Mouse (Mus musculus) kidney, embryonic 16.5 days (tissue): ENCODE data around the gene Cnih1. TPM values are rescaled to one million over a fixed set of nuclear protein-coding genes. Genes with fewer than 3 reads are reported as not detected.

Experiments used
- ATAC-seq: fragments of 200-750 bp; cut with Nextera tagmentation; 2 replicates; pipeline ENCODE4 v1.8.0; 2017; ENCODE audit warnings: moderate TSS enrichment; ENCODE audit not compliant: low FRiP score, low TSS enrichment
- H3K27ac ChIP-seq: fragments of 300-500 bp; sonication (generic); 2 replicates; pipeline ENCODE4 v1.5.1; 2014; ENCODE audit warnings: low read length
- H3K27me3 ChIP-seq: fragments of 300-500 bp; sonication (generic); 2 replicates; pipeline ENCODE4 v1.6.1; 2014; ENCODE audit warnings: low read length, control low read depth, mixed read lengths; ENCODE audit not compliant: insufficient read depth
- H3K36me3 ChIP-seq: fragments of 300-500 bp; sonication (generic); 2 replicates; pipeline ENCODE4 v1.6.1; 2014; ENCODE audit warnings: low read length, control low read depth, mixed read lengths; ENCODE audit not compliant: insufficient read depth
- H3K4me1 ChIP-seq: fragments of 300-500 bp; sonication (generic); 2 replicates; pipeline ENCODE4 v1.6.1; 2014; ENCODE audit warnings: low read length, control low read depth, mixed read lengths; ENCODE audit not compliant: insufficient read depth
- H3K4me2 ChIP-seq: fragments of 300-500 bp; sonication (generic); replicated peaks from 2 replicates; pipeline ENCODE4 v1.6.1; 2014; ENCODE audit warnings: low read depth, low read length
- H3K4me3 ChIP-seq: fragments of 300-500 bp; sonication (generic); 2 replicates; pipeline ENCODE4 v1.5.1; 2014; ENCODE audit warnings: mild to moderate bottlenecking, low read length
- H3K9ac ChIP-seq: fragments of 300-500 bp; sonication (generic); replicated peaks from 2 replicates; pipeline ENCODE4 v1.6.1; 2014; ENCODE audit warnings: low read length
- H3K9me3 ChIP-seq: fragments of 300-500 bp; sonication (generic); 2 replicates; pipeline ENCODE4 v1.6.1; 2016; ENCODE audit warnings: low read length, control low read depth
- WGBS: fragments of 180-500 bp; shearing (Covaris S2); extraction: QIAGEN DNeasy Blood & Tissue Kit; methylation state at CpG from one replicate; pipeline ENCODE4 v1.1.7; 2014; 5-methylcytosine and 5-hydroxymethylcytosine counted together
- polyA plus RNA-seq: library from polyadenylated mRNA; unstranded; fragments of >200 nt; fragmentation: Nextera tagmentation; extraction: Ambion mirVana; gene quantifications from 2 replicates; pipeline ENCODE4 v1.2.1, GENCODE M21; 2015

The Cnih1 gene
- polyA plus RNA-seq, 1 experiment from 2014 or later = 184 TPM

GRCm38 (mm10) chr14:46790723-46791122, 2.5 kb upstream of the Cnih1 start:
- no peak overlapping the region for H3K9ac ChIP-seq
- no peaks in the 10 kb centered on the region for H3K36me3 ChIP-seq
- no peak overlapping the region for H3K4me3 ChIP-seq
- no peak overlapping the region for H3K27ac ChIP-seq
- no peaks in the 10 kb centered on the region for H3K9me3 ChIP-seq
- peaks cover 14% of the 10 kb centered on the region for H3K4me1 ChIP-seq
- no peaks in the 10 kb centered on the region for H3K27me3 ChIP-seq
- H3K4me2 ChIP-seq = no peak overlapping the region
- WGBS = 86% methylated on average over 6 of the region's 6 CpGs
- ATAC-seq = no peak

DNA sequence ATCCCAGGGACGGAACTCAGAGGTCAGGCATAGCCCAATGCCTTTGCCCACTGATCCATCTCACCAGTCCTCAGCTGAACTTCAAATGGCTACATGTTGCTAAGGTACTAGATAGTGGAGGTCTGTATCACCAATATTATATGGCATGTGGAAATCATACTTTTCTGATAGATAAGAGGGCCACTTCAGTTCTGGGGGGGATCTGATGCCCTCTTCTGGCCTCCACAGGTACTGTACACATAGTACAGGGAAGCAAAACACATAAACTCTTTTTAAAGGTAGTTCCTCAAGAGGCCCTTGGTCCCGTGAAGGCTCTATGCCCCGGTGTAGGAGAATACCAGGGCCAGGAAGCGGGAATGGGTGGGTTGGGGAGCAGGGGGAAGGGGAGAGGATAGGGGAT, 2.1 kb upstream of the Cnih1 start:
- H3K4me3 ChIP-seq = no peak overlapping the region
- H3K27me3 ChIP-seq = no peaks in the 10 kb centered on the region
- no peaks in the 10 kb centered on the region for H3K9me3 ChIP-seq
- no peak overlapping the region for H3K4me2 ChIP-seq
- peaks cover 14% of the 10 kb centered on the region for H3K4me1 ChIP-seq
- no peak overlapping the region for H3K9ac ChIP-seq
- H3K27ac ChIP-seq = no peak overlapping the region
- no peak for ATAC-seq
- no peaks in the 10 kb centered on the region for H3K36me3 ChIP-seq
- WGBS = 84% methylated on average over 4 of the region's 4 CpGs

GRCm38 (mm10) chr14:46788505-46788901, 292 bp upstream of the Cnih1 start:
- H3K9ac ChIP-seq = peak overlapping the region; percentile 97
- peaks cover 14% of the 10 kb centered on the region for H3K4me1 ChIP-seq
- no peaks in the 10 kb centered on the region for H3K9me3 ChIP-seq
- peak overlapping the region; percentile 47 for H3K4me2 ChIP-seq
- H3K4me3 ChIP-seq = peak overlapping the region; percentile 90
- WGBS = 23% methylated on average over 8 of the region's 8 CpGs
- H3K27me3 ChIP-seq = no peaks in the 10 kb centered on the region
- H3K27ac ChIP-seq = peak overlapping the region; percentile 72
- H3K36me3 ChIP-seq = 0 out of 2 replicates have a peak, but pooled peaks cover 4% of the 10 kb centered on the region
- no peak for ATAC-seq

DNA sequence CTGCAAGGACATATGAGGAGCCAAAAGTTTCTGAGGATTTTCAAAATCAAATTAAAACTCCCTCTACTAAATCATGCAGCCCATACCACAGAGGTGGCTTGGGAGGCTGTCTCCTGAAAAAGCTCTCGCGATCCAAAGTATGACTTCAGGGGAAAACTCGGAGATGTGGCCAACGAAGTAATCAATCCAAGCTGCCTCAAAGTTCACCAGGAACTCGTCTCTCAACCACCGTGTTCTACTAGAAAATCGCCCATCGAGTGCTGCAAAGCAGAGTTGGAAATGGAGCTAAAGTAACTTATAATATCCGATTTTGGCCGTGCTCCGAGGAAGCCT, 791 bp downstream of the Cnih1 start:
- Histone ChIP-seq H3K4me2 (peak overlapping the region; percentile 79), H3K4me1 (peaks cover 14% of the 10 kb centered on the region), H3K9ac (peak overlapping the region; percentile 97), H3K4me3 (peak overlapping the region; percentile 90), H3K36me3 (0 out of 2 replicates have a peak, but pooled peaks cover 9% of the 10 kb centered on the region), H3K27me3 (no peaks in the 10 kb centered on the region), H3K9me3 (no peaks in the 10 kb centered on the region), H3K27ac (peak overlapping the region; percentile 97)
- 0% methylated on average over 11 of the region's 11 CpGs for WGBS
- ATAC-seq = 0 out of 2 replicates have a peak, but pooled peaks have one; percentile 3

- ATAC-seq = no peak
- Histone ChIP-seq H3K36me3 (peaks cover 22% of the 10 kb centered on the region), H3K9me3 (no peaks in the 10 kb centered on the region), H3K9ac (no peak overlapping the region), H3K27ac (no peak overlapping the region), H3K27me3 (no peaks in the 10 kb centered on the region), H3K4me3 (no peak overlapping the region), H3K4me1 (peaks cover 14% of the 10 kb centered on the region), H3K4me2 (no peak overlapping the region)
- WGBS = 86% methylated on average over 5 of the region's 5 CpGs
Measured at GRCm38 (mm10) chr14:46785247-46785646, 3.0 kb downstream of the Cnih1 start.

GRCm38 (mm10) chr14:46783327-46783926, 4.8 kb downstream of the Cnih1 start:
- Histone ChIP-seq H3K9ac (no peak overlapping the region), H3K4me1 (peaks cover 10% of the 10 kb centered on the region), H3K4me3 (no peak overlapping the region), H3K36me3 (peaks cover 40% of the 10 kb centered on the region), H3K9me3 (peaks cover 7% of the 10 kb centered on the region; the same call in 1 of the 2 replicates), H3K27ac (no peak overlapping the region), H3K4me2 (no peak overlapping the region), H3K27me3 (no peaks in the 10 kb centered on the region)
- ATAC-seq = no peak
- 81% methylated on average over 10 of the region's 10 CpGs for WGBS

DNA sequence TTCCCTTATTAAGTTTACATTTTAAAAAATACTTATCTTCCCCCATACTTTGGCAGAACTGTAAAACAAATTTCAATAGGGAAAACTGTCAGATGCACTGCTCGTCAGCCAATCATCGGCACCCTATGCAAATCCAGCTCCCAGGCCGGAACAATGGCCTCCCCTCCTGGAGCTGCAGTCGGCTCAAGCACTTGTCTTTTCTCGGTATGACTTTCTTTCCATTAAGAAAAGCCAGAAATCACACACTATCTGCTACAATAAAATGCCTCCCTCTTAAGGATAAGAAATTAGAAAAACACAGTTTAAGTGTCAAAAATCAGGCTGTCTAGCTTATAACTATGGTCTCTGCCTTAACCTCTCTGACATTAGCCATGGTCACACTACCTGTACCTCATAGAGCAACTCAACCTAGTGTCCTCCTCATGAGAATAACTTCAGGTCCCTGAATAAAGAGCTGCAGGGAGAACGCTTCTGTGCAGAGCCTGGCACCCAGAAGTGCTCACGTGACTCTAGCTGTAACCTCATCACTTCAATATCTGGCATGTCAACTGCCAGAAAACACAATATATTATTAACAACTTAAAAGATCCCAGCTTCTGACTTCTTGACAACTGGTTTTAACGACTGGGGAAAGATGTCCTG, 5.9 kb downstream of the Cnih1 start:
- ATAC-seq = no peak
- no peak overlapping the region for H3K4me2 ChIP-seq
- peaks cover 7% of the 10 kb centered on the region; the same call in 1 of the 2 replicates for H3K9me3 ChIP-seq
- H3K36me3 ChIP-seq = peaks cover 50% of the 10 kb centered on the region
- WGBS = 87% methylated on average over 8 of the region's 8 CpGs
- H3K4me3 ChIP-seq = no peak overlapping the region
- H3K27me3 ChIP-seq = no peaks in the 10 kb centered on the region
- no peak overlapping the region for H3K27ac ChIP-seq
- no peak overlapping the region for H3K9ac ChIP-seq
- H3K4me1 ChIP-seq = peaks cover 10% of the 10 kb centered on the region

- WGBS = 93% methylated on average over 7 of the region's 7 CpGs
Measured at GRCm38 (mm10) chr14:46781086-46781485, 7.1 kb downstream of the Cnih1 start.

GRCm38 (mm10) chr14:46779217-46779616, 9.0 kb downstream of the Cnih1 start:
- Histone ChIP-seq H3K4me1 (no peaks in the 10 kb centered on the region), H3K9ac (no peak overlapping the region), H3K36me3 (peaks cover 71% of the 10 kb centered on the region), H3K4me2 (no peak overlapping the region), H3K9me3 (peaks cover 7% of the 10 kb centered on the region; the same call in 1 of the 2 replicates), H3K27ac (no peak overlapping the region), H3K27me3 (no peaks in the 10 kb centered on the region), H3K4me3 (no peak overlapping the region)
- WGBS = 94% methylated on average over 7 of the region's 7 CpGs
- no peak for ATAC-seq

More at GRCm38 (mm10) chr14:46781086-46781485, 7.1 kb downstream of the Cnih1 start:
- H3K9me3 ChIP-seq = peaks cover 7% of the 10 kb centered on the region; the same call in 1 of the 2 replicates
- H3K4me3 ChIP-seq = no peak overlapping the region
- H3K4me2 ChIP-seq = no peak overlapping the region
- no peaks in the 10 kb centered on the region for H3K27me3 ChIP-seq
- H3K36me3 ChIP-seq = peaks cover 61% of the 10 kb centered on the region
- H3K4me1 ChIP-seq = peaks cover 2% of the 10 kb centered on the region; the same call in 1 of the 2 replicates
- ATAC-seq = no peak
- no peak overlapping the region for H3K9ac ChIP-seq
- H3K27ac ChIP-seq = no peak overlapping the region

DNA sequence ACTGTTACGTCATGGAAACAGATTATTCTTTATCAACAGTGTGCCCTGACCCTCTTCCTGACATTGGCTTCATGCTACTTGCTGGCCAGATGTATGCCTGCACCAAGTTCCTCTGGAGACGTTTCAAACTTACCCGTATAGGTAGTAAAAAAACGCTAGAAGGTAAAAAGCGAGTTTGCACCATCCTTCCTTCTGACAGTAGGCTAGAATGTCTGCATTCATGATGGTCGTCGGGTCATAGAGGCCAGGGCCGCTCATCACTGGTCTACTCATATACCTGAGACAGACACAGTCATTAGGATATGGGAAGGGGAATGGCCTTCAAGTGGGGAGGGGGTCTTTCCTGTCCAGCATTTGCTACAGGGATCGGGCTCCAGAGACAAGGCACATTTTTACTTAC, 9.5 kb downstream of the Cnih1 start:
- H3K9ac ChIP-seq = no peak overlapping the region
- no peaks in the 10 kb centered on the region for H3K4me1 ChIP-seq
- peaks cover 7% of the 10 kb centered on the region; the same call in 1 of the 2 replicates for H3K9me3 ChIP-seq
- H3K27me3 ChIP-seq = no peaks in the 10 kb centered on the region
- H3K27ac ChIP-seq = no peak overlapping the region
- no peak overlapping the region for H3K4me3 ChIP-seq
- H3K36me3 ChIP-seq = peaks cover 75% of the 10 kb centered on the region
- ATAC-seq = no peak
- no peak overlapping the region for H3K4me2 ChIP-seq
- 94% methylated on average over 9 of the region's 9 CpGs for WGBS
